Mouse (Mus musculus) right cerebral cortex, postnatal 36 days (tissue): ENCODE measurements around the gene Slc25a29.
"Not testable (repeated sequence)": the region's sequence is repeated elsewhere in the genome, so short reads cannot be mapped to it uniquely, and the experiment has no call there.

Source experiments
- DNase-seq, 2 experiments: peaks; one replicate each; pipeline ENCODE4 v3.0.0; 2022; ENCODE audit warnings: low spot score in 2 of 2, mixed read lengths in 1 of 2

Gene Slc25a29

GRCm38 (mm10) chr12:108835840-108836409, at the start of gene Slc25a29, which contains the start of gene Slc25a47:
Gene Slc25a29 (minus strand): TSS chr12:108835883.
Gene Slc25a47 (plus strand): TSS chr12:108836046.
- peak; percentile 96 for DNase-seq

DNA sequence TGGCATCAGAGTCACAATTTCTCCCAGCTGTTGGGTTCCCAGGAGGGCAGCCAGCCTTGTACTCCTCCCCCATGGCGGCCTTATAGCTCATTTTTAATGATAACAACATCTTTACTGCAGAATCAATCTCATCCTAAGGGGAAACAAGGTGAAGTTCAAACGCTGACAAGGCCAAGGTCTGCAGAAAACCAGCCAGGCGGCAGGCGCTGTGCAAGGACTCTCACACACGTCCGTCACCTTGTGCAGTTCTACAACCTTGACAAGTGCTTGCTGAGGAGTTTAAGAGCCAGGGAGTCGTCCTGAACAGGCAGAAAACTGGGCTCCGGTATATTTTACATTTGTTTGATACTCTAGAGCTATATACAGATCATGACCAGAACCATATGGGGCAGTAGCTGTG, 47.1 kb upstream of the Slc25a29 start:
- DNase-seq, result no peak

GRCm38 (mm10) chr12:108881192-108881591, 45.5 kb upstream of the Slc25a29 start:
- no peak for DNase-seq

- DNase-seq, result no peak
Measured at GRCm38 (mm10) chr12:108880606-108881005, 44.9 kb upstream of the Slc25a29 start.

DNA sequence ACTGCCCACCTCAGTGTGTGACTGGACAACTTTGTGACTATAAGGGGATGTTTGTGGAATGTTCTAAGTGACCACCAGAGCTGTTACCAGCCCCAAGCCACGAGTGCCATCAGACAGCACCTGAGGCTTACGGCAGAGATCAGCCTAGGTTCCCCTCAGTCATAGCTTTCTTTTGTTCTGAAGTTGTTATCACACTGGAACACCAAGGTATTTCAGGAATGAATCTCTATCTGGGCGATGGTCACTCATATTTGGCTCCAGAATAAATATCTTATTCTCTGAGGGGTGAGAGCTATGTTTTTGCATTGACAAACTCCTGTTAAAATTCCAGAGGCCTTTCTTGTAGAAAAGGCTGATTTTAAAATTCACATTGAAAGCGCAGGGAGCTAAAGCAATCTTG, 43.5 kb upstream of the Slc25a29 start:
- DNase-seq, result no peak

DNA sequence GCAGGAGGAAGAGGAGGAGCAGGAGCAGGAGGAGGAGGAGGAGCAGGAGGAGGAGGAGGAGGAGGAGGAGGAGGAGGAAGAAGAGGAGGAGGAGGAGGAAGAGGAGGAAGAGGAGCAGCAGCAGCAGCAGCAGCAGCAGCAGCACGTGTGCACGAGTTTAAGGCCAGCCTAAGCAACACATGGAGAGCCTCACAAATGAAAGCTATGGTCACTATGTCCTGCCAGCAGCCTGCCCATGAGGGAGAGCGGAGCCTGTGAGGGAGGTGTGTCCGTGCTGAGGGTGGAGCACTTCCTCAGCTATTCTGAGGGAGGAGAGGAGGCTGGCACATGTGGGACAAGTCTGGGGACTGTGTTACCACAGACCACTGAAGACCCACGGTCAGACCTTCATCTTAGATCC, 37.4 kb upstream of the Slc25a29 start:
- DNase-seq, result no peak

DNA sequence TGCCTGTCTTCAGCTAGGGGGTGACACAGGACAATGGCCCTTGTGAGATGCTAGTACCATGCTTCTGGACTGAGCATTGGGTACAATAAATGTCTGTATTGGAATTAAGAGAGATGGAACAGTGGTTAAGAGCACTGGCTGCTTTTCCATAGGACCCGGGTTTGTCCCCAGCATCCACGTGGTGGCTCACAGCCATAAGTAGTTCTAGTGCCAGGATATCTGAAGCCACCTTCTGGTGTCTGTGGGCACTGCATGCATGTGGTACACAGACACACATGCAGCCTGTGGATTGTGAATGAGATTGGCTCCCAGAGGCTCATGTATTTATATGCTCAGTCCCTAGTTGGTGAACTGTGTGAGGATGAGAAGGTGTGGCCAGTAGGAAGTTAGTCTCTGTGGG, 33.9 kb upstream of the Slc25a29 start:
- no peak for DNase-seq

- no peak for DNase-seq
Measured at GRCm38 (mm10) chr12:108865007-108865494, 29.4 kb upstream of the Slc25a29 start.

DNA sequence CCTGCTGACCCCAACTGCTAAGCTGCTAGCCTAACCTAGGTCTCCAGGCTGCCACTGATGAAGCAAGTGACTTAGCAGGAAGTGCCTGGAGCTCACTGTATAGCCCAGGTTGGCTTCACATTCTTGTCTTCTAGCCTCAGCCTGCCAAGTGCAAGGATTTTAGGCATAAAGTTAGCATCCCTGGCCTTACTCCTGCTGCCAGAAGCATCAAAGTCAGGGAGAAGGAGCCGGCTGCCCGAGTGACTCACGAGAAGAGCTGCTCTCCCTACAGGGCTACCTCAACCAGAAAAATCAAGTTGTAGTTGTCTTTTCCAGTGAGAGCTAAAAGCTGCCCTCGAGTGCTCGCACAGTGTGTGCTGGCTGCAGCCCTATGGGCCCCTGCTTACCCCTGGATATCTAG, 22.8 kb upstream of the Slc25a29 start:
- no peak for DNase-seq

DNA sequence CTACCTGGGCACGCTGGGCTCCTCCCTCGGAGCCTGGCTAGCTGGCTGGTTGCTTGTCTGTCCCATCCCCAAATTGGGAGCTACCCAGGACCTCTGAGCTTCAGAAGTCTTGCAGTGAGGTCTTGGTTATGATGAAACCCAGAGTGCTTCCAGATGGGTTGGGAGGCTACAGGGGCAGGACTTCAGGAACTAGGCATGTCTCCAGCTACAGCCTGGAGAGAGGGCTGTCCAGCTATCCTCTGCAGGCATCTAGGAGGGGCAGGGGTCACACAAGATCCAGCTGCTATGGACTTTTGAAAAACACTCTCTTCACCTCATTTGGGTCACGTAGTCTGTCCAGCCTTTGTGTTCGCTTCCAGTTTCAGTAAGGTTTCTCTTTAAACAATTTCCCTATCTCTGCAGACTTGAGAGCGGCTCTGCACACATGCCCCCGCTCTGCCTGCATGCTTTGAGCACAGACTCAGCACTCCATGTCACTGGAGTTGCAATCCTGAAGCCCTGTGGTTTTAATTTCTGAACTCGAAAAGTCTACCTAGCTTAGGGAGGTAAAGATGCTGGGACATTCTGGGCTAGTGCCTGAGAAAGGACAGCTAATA, 22.0 kb upstream of the Slc25a29 start:
- DNase-seq, result no peak

GRCm38 (mm10) chr12:108857109-108857508, 21.4 kb upstream of the Slc25a29 start:
- no peak for DNase-seq

GRCm38 (mm10) chr12:108856186-108856585, 20.5 kb upstream of the Slc25a29 start:
- DNase-seq, result no peak

GRCm38 (mm10) chr12:108855081-108855480, 19.4 kb upstream of the Slc25a29 start:
- DNase-seq, result no peak

GRCm38 (mm10) chr12:108852822-108853221, 17.1 kb upstream of the Slc25a29 start:
- no peak for DNase-seq

DNA sequence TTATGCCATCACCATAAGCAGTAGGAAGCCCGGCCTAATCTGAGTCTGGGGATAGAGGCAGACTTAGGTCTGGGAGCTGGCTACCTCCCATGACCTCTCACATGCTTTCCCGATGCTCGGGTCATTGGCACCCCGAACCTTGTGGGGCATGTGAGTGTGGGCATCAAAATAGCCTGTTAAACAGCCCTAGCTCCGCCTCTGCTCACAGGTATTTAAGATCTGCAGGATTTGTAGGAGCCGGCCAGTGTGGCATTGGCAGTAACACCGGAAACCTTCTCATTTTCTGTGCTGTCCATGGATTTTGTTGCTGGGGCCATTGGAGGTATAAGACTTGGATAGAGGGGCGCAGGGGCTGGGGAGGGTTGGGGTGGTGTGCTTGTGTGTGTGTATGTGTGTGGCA, 15.2 kb upstream of the Slc25a29 start:
- no peak for DNase-seq

- DNase-seq, result no peak
Measured at GRCm38 (mm10) chr12:108850129-108850528, 14.4 kb upstream of the Slc25a29 start.

GRCm38 (mm10) chr12:108849488-108850022, 13.9 kb upstream of the Slc25a29 start:
- no peak for DNase-seq

DNA sequence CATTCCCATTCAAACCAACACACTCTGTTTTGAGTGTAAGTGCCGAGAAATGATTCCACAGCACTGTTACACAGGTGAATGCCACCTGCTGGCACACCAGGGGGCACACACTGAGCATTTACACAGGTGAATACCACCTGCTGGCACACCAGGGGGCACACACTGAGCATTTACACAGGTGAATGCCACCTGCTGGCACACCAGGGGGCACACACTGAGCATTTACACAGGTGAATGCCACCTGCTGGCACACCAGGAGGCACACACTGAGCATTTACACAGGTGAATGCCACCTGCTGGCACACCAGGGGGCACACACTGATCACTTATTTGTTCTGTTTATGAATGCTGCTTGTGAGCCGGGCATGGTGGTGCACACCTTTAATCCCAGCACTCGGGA, 12.3 kb upstream of the Slc25a29 start:
- DNase-seq, result not testable (repeated sequence)

DNA sequence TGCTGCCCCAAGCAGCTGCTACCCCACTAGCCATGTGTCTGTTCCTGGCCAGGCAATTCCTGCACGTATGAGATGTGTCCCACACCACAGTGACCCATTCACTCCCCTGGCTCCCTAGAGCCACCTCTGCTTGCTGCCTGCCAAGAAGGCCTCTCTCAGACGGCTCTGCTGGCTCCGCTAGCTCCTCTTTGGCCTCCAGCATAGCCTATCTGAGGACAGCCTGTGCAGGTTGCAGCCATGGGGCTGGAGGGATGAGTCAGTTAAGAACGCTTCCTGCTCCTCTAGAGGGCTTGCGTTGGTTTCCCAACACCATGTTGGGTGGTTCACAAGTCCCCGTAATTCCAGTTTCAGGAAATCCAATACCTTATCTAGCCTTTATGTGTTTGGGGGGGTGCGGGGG, 7.0 kb upstream of the Slc25a29 start:
- DNase-seq, result no peak

- DNase-seq, result no peak
Measured at GRCm38 (mm10) chr12:108841181-108841580, 5.5 kb upstream of the Slc25a29 start.

- no peak for DNase-seq
Measured at GRCm38 (mm10) chr12:108836722-108837121, 1.0 kb upstream of the Slc25a29 start.

GRCm38 (mm10) chr12:108835208-108835839, 359 bp downstream of the Slc25a29 start:
- no peak for DNase-seq

DNA sequence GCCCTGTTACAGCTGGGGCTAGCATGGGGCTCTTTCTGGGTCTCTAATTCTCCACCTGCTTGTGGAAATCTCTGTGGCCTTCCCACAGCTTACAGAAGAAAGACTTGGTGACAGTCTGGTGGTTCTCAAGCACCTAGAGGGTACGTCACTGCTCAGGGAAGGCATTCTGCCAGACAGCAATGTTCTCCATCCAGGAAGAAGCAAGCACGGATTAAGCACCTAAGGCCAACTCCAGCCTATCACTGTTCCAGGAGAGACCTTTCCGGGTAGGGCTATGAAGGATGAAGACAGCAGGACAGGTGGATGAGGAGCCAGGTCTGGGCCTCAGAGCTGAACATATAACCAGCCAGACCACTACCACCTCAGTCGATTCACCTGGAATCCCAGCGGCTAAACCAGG, 897 bp downstream of the Slc25a29 start:
- DNase-seq, result no peak
